Mouse (Mus musculus) fibroblast of lung, adult 2 months (primary cell): ENCODE results near the gene Card9.

ENCODE experiments used
- DNase-seq: peaks from one replicate; pipeline ENCODE4 v3.0.0-alpha.2; 2011; ENCODE audit warnings: low read depth

Card9 gene

GRCm38 (mm10) chr2:26362991-26363390 lies 2.3 kb upstream of the Card9 start:
- no peak for DNase-seq

- DNase-seq = no peak
These were observed 735 bp downstream of the Card9 start for GRCm38 (mm10) chr2:26359983-26360382.

- DNase-seq = no peak
These were observed 1.9 kb downstream of the Card9 start for GRCm38 (mm10) chr2:26358667-26359320.

- DNase-seq = no peak
These were observed 3.2 kb downstream of the Card9 start for GRCm38 (mm10) chr2:26357484-26357883.

GRCm38 (mm10) chr2:26356678-26357077 lies 4.0 kb downstream of the Card9 start:
- DNase-seq = no peak

- no peak for DNase-seq
These were observed 4.5 kb downstream of the Card9 start for GRCm38 (mm10) chr2:26356231-26356630.

- no peak for DNase-seq
These were observed 6.3 kb downstream of the Card9 start for GRCm38 (mm10) chr2:26354401-26354800.

- no peak for DNase-seq
These were observed 7.4 kb downstream of the Card9 start for GRCm38 (mm10) chr2:26353066-26353980.

- DNase-seq = no peak
These were observed 8.3 kb downstream of the Card9 start for GRCm38 (mm10) chr2:26352291-26352910.

- peak; percentile 82 for DNase-seq
These were observed 9.1 kb downstream of the Card9 start, which contains the start of gene Dnlz for GRCm38 (mm10) chr2:26351358-26352290. TSS of gene Dnlz (minus strand) at chr2:26352110.

GRCm38 (mm10) chr2:26348241-26348640 lies 12.5 kb downstream of the Card9 start:
- no peak for DNase-seq

- no peak for DNase-seq
These were observed 17.9 kb downstream of the Card9 start for GRCm38 (mm10) chr2:26342609-26343490.

- no peak for DNase-seq
These were observed 18.7 kb downstream of the Card9 start for GRCm38 (mm10) chr2:26342044-26342443.

- DNase-seq = no peak
These were observed 19.2 kb downstream of the Card9 start for GRCm38 (mm10) chr2:26341510-26341981.

- no peak for DNase-seq
These were observed 21.5 kb downstream of the Card9 start for GRCm38 (mm10) chr2:26339204-26339551.

- no peak for DNase-seq
These were observed 22.2 kb downstream of the Card9 start for GRCm38 (mm10) chr2:26338302-26339203.

GRCm38 (mm10) chr2:26330702-26331101 lies 30.0 kb downstream of the Card9 start:
- no peak for DNase-seq

GRCm38 (mm10) chr2:26330056-26330468 lies 30.7 kb downstream of the Card9 start:
- DNase-seq = no peak

GRCm38 (mm10) chr2:26329402-26329801 lies 31.3 kb downstream of the Card9 start:
- DNase-seq = no peak
